Mouse (Mus musculus) stomach, embryonic 15.5 days (tissue): ENCODE measurements at regions not wholly inside any gene's neighbourhood (a gene's known extent, or its start where the extent isn't known, plus 50 kb on each side); places are given as distances from the start of the nearest gene placed in this dataset.
A peak's percentile ranks its signal among the peaks of the same experiment; 100 is the strongest.

Experiments
- ATAC-seq: fragments of 200-750 bp; cut with Nextera tagmentation; 2 replicates; pipeline ENCODE4 v1.8.0; 2017; ENCODE audit warnings: low read depth, moderate number of reproducible peaks, moderate TSS enrichment; ENCODE audit not compliant: insufficient read depth, low FRiP score
- H3K27ac ChIP-seq: fragments of 300-500 bp; sonication (generic); 2 replicates; pipeline ENCODE4 v1.5.1; 2015; ENCODE audit warnings: mild to moderate bottlenecking, inconsistent platforms
- H3K27me3 ChIP-seq: fragments of 300-500 bp; sonication (generic); replicated peaks from 2 replicates; pipeline ENCODE4 v1.6.1; 2015; ENCODE audit warnings: inconsistent platforms
- H3K36me3 ChIP-seq: fragments of 300-500 bp; sonication (generic); 2 replicates; pipeline ENCODE4 v1.6.1; 2015; ENCODE audit warnings: inconsistent platforms
- H3K4me1 ChIP-seq: fragments of 300-500 bp; sonication (generic); 2 replicates; pipeline ENCODE4 v1.6.1; 2015; ENCODE audit warnings: inconsistent platforms
- H3K4me2 ChIP-seq: fragments of 300-500 bp; sonication (generic); 2 replicates; pipeline ENCODE4 v1.6.1; 2015; ENCODE audit warnings: mild to moderate bottlenecking, inconsistent platforms
- H3K4me3 ChIP-seq: fragments of 300-500 bp; sonication (generic); replicated peaks from 2 replicates; pipeline ENCODE4 v1.5.1; 2015; ENCODE audit warnings: inconsistent platforms
- H3K9ac ChIP-seq: fragments of 300-500 bp; sonication (generic); 2 replicates; pipeline ENCODE4 v1.6.1; 2015; ENCODE audit warnings: inconsistent platforms
- H3K9me3 ChIP-seq: fragments of 300-500 bp; sonication (generic); 2 replicates; pipeline ENCODE4 v1.6.1; 2016; ENCODE audit warnings: inconsistent platforms
- WGBS: fragments of 180-500 bp; shearing (Covaris S2); methylation state at CpG from one replicate; pipeline ENCODE4 v1.1.7; 2015; 5-methylcytosine and 5-hydroxymethylcytosine counted together

DNA sequence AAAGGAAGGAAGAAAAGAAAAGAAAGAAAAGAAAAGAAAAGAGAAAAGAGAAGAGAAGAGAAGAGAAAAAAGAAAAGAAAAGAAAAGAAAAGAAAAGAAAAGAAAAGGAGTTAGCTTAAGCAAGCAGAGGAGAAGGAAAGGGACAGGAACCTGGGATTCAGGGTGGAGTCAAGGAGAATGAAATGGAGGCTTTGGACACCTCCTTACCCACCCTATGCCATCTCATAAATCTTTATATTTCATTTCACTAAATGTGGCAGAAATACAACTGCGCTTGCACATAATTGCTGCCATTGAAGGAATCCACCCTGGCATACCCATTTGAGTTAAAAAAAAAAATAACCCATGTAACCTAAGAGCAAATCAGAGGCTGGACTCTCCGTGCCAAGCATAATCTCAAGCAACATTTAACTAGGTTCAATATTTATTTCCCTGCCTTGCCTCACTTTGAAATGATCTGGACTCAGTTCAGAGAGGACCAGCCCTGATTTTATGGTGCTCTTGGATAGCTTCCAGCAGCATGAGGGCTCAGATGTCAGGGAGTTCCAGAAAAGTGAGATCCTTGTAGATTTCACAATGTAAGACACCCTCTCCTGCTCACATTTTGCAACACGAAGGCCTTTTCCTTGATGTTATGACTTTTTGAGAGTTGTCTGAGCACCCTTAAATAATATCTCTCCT is 456.2 kb downstream of the Pik3r1 start:
- Histone ChIP-seq H3K9me3 (no peaks in the 10 kb centered on the region), H3K27ac (no peak overlapping the region), H3K36me3 (no peaks in the 10 kb centered on the region), H3K27me3 (no peaks in the 10 kb centered on the region), H3K4me1 (no peaks in the 10 kb centered on the region), H3K4me2 (no peak overlapping the region), H3K9ac (no peak overlapping the region), H3K4me3 (no peak overlapping the region)
- WGBS: 48% methylated on average over 3 of the region's 3 CpGs
- ATAC-seq: peak; percentile 80

GRCm38 (mm10) chr13:101308724-101309123 is 459.3 kb downstream of the Pik3r1 start:
- WGBS: 86% methylated on average over 5 of the region's 5 CpGs
- Histone ChIP-seq H3K27me3 (no peaks in the 10 kb centered on the region), H3K9ac (no peak overlapping the region), H3K4me2 (no peak overlapping the region), H3K36me3 (no peaks in the 10 kb centered on the region), H3K4me3 (no peak overlapping the region), H3K27ac (no peak overlapping the region), H3K9me3 (no peaks in the 10 kb centered on the region), H3K4me1 (no peaks in the 10 kb centered on the region)
- no peak for ATAC-seq

DNA sequence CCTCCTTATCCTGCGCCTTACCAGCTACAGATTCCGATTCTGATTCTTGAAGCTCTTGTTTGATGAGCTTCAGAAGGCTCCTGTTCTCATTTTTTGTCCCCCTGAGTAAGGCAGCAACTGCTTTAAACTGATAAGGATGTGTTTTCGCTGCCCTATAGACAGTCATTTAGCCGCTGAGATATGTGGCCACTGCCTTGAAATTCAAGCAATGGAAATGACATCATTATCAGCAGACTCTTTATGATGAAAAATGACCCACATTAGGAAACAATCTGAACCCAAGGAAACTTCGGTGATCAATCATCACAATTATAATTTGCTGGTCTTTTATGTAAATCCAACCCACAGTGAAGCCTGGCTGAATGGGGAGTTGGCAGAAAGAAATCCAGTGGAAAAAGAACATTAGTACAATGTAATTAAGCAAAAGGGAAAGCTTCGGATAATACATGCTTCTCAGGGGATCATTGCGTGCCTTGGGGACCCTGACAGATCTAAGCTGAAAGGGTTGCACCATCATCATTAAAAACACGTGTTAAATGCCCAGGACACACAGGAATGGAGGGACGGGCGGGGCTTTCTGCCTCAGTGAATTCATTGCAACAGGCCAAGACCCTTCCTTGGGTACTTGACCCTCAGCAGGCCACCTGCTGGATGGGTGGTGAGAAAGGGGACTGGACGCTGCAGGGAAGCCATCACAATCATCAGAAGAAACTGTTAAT is 462.2 kb downstream of the Pik3r1 start:
- Histone ChIP-seq H3K36me3 (no peaks in the 10 kb centered on the region), H3K4me2 (no peak overlapping the region), H3K4me1 (no peaks in the 10 kb centered on the region), H3K27me3 (no peaks in the 10 kb centered on the region), H3K9ac (no peak overlapping the region), H3K4me3 (no peak overlapping the region), H3K27ac (no peak overlapping the region), H3K9me3 (no peaks in the 10 kb centered on the region)
- ATAC-seq: no peak
- 62% methylated on average over 11 of the region's 11 CpGs for WGBS

GRCm38 (mm10) chr13:101305063-101305462 is 463.0 kb downstream of the Pik3r1 start:
- no peaks in the 10 kb centered on the region for H3K4me1 ChIP-seq
- H3K9me3 ChIP-seq: no peaks in the 10 kb centered on the region
- H3K27ac ChIP-seq: no peak overlapping the region
- no peak overlapping the region for H3K4me2 ChIP-seq
- no peak overlapping the region for H3K9ac ChIP-seq
- no peak for ATAC-seq
- WGBS: 55% methylated on average over 6 of the region's 6 CpGs
- no peaks in the 10 kb centered on the region for H3K27me3 ChIP-seq
- H3K4me3 ChIP-seq: no peak overlapping the region
- no peaks in the 10 kb centered on the region for H3K36me3 ChIP-seq

GRCm38 (mm10) chr13:101301361-101301760 is 466.7 kb downstream of the Pik3r1 start:
- Histone ChIP-seq H3K9me3 (no peaks in the 10 kb centered on the region), H3K4me1 (no peaks in the 10 kb centered on the region), H3K9ac (no peak overlapping the region), H3K36me3 (no peaks in the 10 kb centered on the region), H3K27me3 (no peaks in the 10 kb centered on the region), H3K4me2 (no peak overlapping the region), H3K27ac (no peak overlapping the region), H3K4me3 (no peak overlapping the region)
- ATAC-seq: no peak
- WGBS: 50% methylated on average over 2 of the region's 2 CpGs

GRCm38 (mm10) chr13:101289407-101289806 is 456.2 kb upstream of the Slc30a5 start:
- Histone ChIP-seq H3K4me3 (no peak overlapping the region), H3K36me3 (no peaks in the 10 kb centered on the region), H3K4me2 (no peak overlapping the region), H3K4me1 (no peaks in the 10 kb centered on the region), H3K9me3 (no peaks in the 10 kb centered on the region), H3K27me3 (no peaks in the 10 kb centered on the region), H3K9ac (no peak overlapping the region), H3K27ac (no peak overlapping the region)
- ATAC-seq: no peak
- 93% methylated on average over 4 of the region's 4 CpGs for WGBS

GRCm38 (mm10) chr13:101287131-101287530 is 453.9 kb upstream of the Slc30a5 start:
- H3K27ac ChIP-seq: no peak overlapping the region
- H3K36me3 ChIP-seq: no peaks in the 10 kb centered on the region
- no peak overlapping the region for H3K4me2 ChIP-seq
- 46% methylated on average over 4 of the region's 4 CpGs for WGBS
- no peak for ATAC-seq
- H3K4me3 ChIP-seq: no peak overlapping the region
- no peaks in the 10 kb centered on the region for H3K4me1 ChIP-seq
- no peaks in the 10 kb centered on the region for H3K27me3 ChIP-seq
- no peak overlapping the region for H3K9ac ChIP-seq
- no peaks in the 10 kb centered on the region for H3K9me3 ChIP-seq

GRCm38 (mm10) chr13:101286029-101286917 is 453.0 kb upstream of the Slc30a5 start:
- H3K36me3 ChIP-seq: no peaks in the 10 kb centered on the region
- H3K4me2 ChIP-seq: no peak overlapping the region
- no peaks in the 10 kb centered on the region for H3K27me3 ChIP-seq
- H3K4me3 ChIP-seq: no peak overlapping the region
- WGBS: 71% methylated on average over 15 of the region's 15 CpGs
- H3K4me1 ChIP-seq: no peaks in the 10 kb centered on the region
- H3K9ac ChIP-seq: no peak overlapping the region
- no peaks in the 10 kb centered on the region for H3K9me3 ChIP-seq
- no peak overlapping the region for H3K27ac ChIP-seq
- no peak for ATAC-seq

GRCm38 (mm10) chr13:101278127-101278526 is 444.9 kb upstream of the Slc30a5 start:
- no peaks in the 10 kb centered on the region for H3K4me1 ChIP-seq

DNA sequence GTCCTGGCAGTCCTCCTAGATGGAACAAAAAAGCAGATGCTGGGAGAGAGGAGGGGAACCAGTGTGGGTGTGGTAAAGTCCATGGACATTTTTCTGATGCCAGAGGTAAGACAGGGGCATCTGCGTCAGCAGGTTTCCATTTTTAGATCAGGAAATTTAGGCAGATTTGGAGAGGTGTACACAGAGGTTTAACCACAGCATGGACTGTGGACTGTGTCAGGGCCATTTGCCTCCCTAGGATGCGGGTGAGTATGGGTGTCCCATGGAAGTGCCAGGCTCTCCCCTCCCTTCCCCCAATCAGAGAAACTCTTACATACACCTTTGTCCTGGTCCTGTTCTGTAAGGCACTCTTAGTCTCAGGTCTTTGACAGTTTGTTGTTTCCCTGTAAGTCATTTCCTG is 443.5 kb upstream of the Slc30a5 start:
- Histone ChIP-seq H3K27me3 (no peaks in the 10 kb centered on the region), H3K9ac (no peak overlapping the region), H3K36me3 (no peaks in the 10 kb centered on the region), H3K4me3 (no peak overlapping the region), H3K27ac (no peak overlapping the region), H3K9me3 (no peaks in the 10 kb centered on the region), H3K4me2 (no peak overlapping the region), H3K4me1 (no peaks in the 10 kb centered on the region)
- no peak for ATAC-seq
- 79% methylated on average over 2 of the region's 2 CpGs for WGBS

More at GRCm38 (mm10) chr13:101278127-101278526, 444.9 kb upstream of the Slc30a5 start:
- no peaks in the 10 kb centered on the region for H3K36me3 ChIP-seq
- no peak overlapping the region for H3K4me3 ChIP-seq
- H3K27me3 ChIP-seq: no peaks in the 10 kb centered on the region
- no peak overlapping the region for H3K27ac ChIP-seq
- H3K9me3 ChIP-seq: no peaks in the 10 kb centered on the region
- WGBS: 68% methylated on average over 1 of the region's 1 CpGs
- H3K9ac ChIP-seq: no peak overlapping the region
- no peak for ATAC-seq
- no peak overlapping the region for H3K4me2 ChIP-seq

DNA sequence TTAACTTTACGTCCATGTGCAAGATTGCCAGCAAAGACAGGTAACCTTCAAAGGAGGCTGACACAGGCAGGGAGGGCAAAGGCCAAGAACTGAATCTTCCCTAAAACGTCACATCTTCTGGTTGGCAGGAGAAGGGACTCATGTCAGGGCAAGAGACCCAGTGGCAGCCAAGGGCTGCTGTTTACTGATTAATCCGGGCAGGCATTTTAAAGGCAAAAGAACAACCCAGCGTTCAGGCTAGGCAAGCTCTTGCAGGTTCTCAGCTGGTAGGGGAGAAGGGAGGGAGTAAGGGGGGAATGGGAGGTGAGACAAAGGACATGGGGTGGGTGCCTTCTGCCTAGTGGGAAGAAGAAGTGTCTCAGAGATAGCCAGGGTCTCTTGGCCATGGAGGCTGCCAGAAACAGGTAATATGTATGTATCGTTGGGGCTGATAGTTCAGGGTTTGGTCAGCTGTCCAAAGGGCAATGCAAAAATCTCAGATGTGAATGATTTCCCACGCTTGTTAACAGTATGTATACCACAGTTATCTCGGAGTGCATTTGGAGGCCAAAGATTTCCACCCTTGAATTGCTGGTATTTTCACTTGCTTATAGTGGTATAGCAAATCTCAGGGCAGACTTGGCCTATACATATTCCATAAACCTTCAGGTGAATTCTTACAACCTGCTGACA is 441.4 kb upstream of the Slc30a5 start:
- H3K9me3 ChIP-seq: no peaks in the 10 kb centered on the region
- H3K9ac ChIP-seq: no peak overlapping the region
- no peaks in the 10 kb centered on the region for H3K27me3 ChIP-seq
- H3K36me3 ChIP-seq: no peaks in the 10 kb centered on the region
- H3K4me3 ChIP-seq: no peak overlapping the region
- ATAC-seq: peak; percentile 53; the same call in 1 of the 2 replicates
- H3K27ac ChIP-seq: no peak overlapping the region
- WGBS: 48% methylated on average over 7 of the region's 7 CpGs
- H3K4me1 ChIP-seq: no peaks in the 10 kb centered on the region
- no peak overlapping the region for H3K4me2 ChIP-seq
